27 mouse cellular contexts compared by ENCODE assay signal in the genomic region with DNA sequence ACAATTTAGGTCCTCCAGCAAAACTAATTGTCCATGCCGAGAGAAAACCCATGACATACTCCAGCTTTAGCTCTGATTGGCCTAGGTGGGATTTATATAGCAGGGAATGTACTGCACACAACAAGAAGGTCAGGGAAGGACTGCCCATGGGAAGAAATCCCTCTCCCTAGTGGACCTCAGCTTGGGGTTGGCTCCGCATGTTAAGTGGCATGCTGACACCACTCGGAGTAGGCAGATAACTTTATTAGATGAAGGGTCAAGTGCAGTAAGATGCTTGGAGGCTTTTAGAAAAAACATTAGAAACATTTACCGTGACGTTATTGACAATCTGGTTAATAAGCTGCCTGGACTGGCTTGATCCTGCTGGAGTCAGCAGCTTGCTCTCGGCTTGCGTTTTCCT.
"Had no signal": no experiment of that assay in that cellular context is flagged by ENCODE, and none has a peak within 500 bp of the region (broad histone marks: within the 10 kb centered on the region; RNA-seq: fewer than 3 reads in every experiment).

No protein-coding gene starts in this region.

- H3K4me1 ChIP-seq: heart, embryonic 15.5 days; hindbrain, embryonic 10.5 days; hindbrain, embryonic 12.5 days; intestine, embryonic 15.5 days; limb, embryonic 10.5 days; limb, embryonic 12.5 days; liver, embryonic 13.5 days; liver, embryonic 15.5 days had no signal

- H3K27me3 ChIP-seq: heart, embryonic 13.5 days; heart, embryonic 15.5 days; hindbrain, embryonic 12.5 days; intestine, embryonic 15.5 days; limb, embryonic 12.5 days; liver, embryonic 13.5 days; liver, embryonic 15.5 days had no signal

- H3K36me3 ChIP-seq: heart, embryonic 13.5 days; heart, embryonic 15.5 days; hindbrain, embryonic 10.5 days; hindbrain, embryonic 12.5 days; intestine, embryonic 15.5 days; limb, embryonic 10.5 days; limb, embryonic 12.5 days; liver, embryonic 13.5 days; liver, embryonic 15.5 days had no signal

- H3K4me2 ChIP-seq: heart, embryonic 11.5 days; heart, embryonic 13.5 days; heart, embryonic 15.5 days; hindbrain, embryonic 12.5 days; hindbrain, embryonic 14.5 days; intestine, embryonic 15.5 days; limb, embryonic 12.5 days; liver, embryonic 11.5 days; liver, embryonic 13.5 days; liver, embryonic 15.5 days had no signal

- H3K9ac ChIP-seq: heart, embryonic 13.5 days; heart, embryonic 15.5 days; hindbrain, embryonic 12.5 days; hindbrain, embryonic 14.5 days; intestine, embryonic 15.5 days; limb, embryonic 12.5 days; liver, embryonic 13.5 days; liver, embryonic 15.5 days; liver, postnatal 0 days had no signal

- H3K27ac ChIP-seq: gastrocnemius, adult 2 months; heart, adult 2 months; heart, embryonic 13.5 days; heart, embryonic 15.5 days; hindbrain, embryonic 10.5 days; hindbrain, embryonic 12.5 days; hindbrain, embryonic 14.5 days; intestine, embryonic 15.5 days; kidney, postnatal 0 days; layer of hippocampus, adult 2 months; left cerebral cortex, adult 2 months; limb, embryonic 10.5 days; limb, embryonic 12.5 days; liver, embryonic 13.5 days; liver, embryonic 15.5 days had no signal

- ATAC-seq: hindbrain, embryonic 16.5 days; inflammation-experienced regulatory T-cells, adult 6 months; intestine, embryonic 15.5 days; intestine, postnatal 0 days; liver, postnatal 0 days had no signal

- DNase-seq: gastrocnemius, adult 2 months; gastrocnemius, postnatal 10 days; gastrocnemius, postnatal 25 days; heart, adult 2 months; heart, postnatal 14 days; heart, postnatal 4 days; kidney, adult 8-10 months; liver; liver, embryonic 13.5 days; liver, postnatal 0 days had no signal

- H3K9me3 ChIP-seq: heart, embryonic 13.5 days; heart, embryonic 15.5 days; hindbrain, embryonic 10.5 days; hindbrain, embryonic 12.5 days; intestine, embryonic 15.5 days; limb, embryonic 10.5 days; limb, embryonic 12.5 days; liver, embryonic 13.5 days; liver, embryonic 15.5 days had no signal

- H3K4me3 ChIP-seq: gastrocnemius, adult 2 months; heart, adult 2 months; heart, embryonic 13.5 days; heart, embryonic 15.5 days; hindbrain, embryonic 10.5 days; hindbrain, embryonic 12.5 days; intestine, embryonic 15.5 days; layer of hippocampus, adult 2 months; left cerebral cortex, adult 2 months; limb, embryonic 10.5 days; limb, embryonic 12.5 days; liver, embryonic 13.5 days; liver, embryonic 15.5 days had no signal
